Mouse (Mus musculus) thymus, postnatal 4 days (tissue): ENCODE data around the gene Neurod6.

Experiments used
- DNase-seq: peaks from one replicate; pipeline ENCODE4 v3.0.0; 2021

Neurod6 gene

GRCm38 (mm10) chr6:55646111-55646823 lies 34.8 kb downstream of the Neurod6 start:
- DNase-seq = no peak

- DNase-seq = no peak
Measured at GRCm38 (mm10) chr6:55634662-55635061, 46.4 kb downstream of the Neurod6 start.
